Mouse (Mus musculus): ENCODE measurements around the gene Slc25a5. TPM values are rescaled to one million over a fixed set of nuclear protein-coding genes. Genes with fewer than 3 reads are reported as not detected.

Gene Slc25a5
- total RNA-seq (2023) = 294 TPM

GRCm38 (mm10) chrX:36795424-36796162 is at the start of gene Slc25a5:
Gene Slc25a5, plus strand, starts transcription at chrX:36795651.

Other genes with a start within 250 kb of the Slc25a5 start
- gene Pgrmc1, start 197.4 kb upstream of the Slc25a5 start, total RNA-seq (2023) = 35.9 TPM
- gene Akap17b, start 150.3 kb upstream of the Slc25a5 start, total RNA-seq (2023) = 2.2 TPM
- 0.80 TPM for gene Slc25a43, start 52.0 kb upstream of the Slc25a5 start, total RNA-seq (2023)
- 65.0 TPM for gene Ube2a, start 78.2 kb downstream of the Slc25a5 start, total RNA-seq (2023)
- 28.0 TPM for gene C330007P06Rik, start 78.5 kb downstream of the Slc25a5 start, total RNA-seq (2023)
- 12.9 TPM for gene Nkrf, start 107.2 kb downstream of the Slc25a5 start, total RNA-seq (2023)
- 164 TPM for gene Sept6, start 196.1 kb downstream of the Slc25a5 start, total RNA-seq (2023)